Mouse (Mus musculus): ENCODE measurements around the gene Dph2.
A peak's percentile ranks its signal among the peaks of the same experiment; 100 is the strongest.

The Dph2 gene

DNA sequence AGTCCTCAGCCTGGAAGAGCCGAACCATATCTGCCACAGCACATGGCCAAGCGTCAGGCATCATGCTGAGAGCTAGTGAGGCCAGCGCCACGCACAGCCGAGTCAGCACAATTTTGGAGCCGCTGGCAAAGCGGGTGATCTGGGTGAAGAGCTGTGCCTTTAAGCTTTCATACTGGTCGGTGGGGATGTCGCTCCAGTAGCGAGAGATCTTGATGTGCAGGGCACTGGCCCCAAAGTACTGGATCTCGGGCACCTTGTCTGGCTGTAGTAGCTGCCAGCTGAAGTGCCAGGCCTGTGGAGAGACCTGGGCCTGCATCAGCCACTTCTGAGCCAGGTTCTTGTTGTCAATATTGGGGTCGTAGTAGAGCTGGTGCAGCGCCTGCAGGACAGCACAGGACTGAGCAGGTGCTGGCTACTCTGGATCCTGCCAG, 20.3 kb upstream of the Dph2 start:
- DNase-seq (ENCODE audit: low spot score) = no peak

DNA sequence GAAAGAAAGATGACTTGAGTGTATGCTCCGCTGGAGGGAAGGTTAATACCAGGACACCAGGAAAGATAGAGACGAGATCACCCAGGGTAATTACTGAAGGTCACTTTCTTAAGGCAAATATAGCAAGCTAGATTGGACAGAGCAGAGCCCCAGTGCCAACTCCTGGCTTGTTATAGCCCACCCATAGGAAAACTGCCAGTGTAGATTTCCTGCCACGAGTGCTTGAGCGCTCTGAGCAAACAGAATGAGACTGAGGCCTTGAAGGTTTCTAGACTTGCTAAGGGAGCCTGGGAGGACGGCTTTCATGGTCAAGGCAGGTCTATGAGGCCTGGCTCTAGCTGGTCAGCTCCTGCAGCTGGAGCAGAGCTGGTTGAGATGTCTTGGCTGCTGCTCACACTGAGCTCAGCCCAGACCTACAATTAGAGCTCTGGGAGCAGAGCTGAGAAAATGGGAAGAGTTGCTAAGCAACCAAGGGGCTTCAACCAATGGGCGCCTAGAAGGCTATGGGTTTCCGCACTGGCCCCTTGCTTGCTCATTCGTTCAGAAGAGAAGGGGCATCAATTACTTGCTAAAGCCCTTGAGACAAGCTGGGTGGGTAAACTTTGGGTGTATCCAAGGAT, 17.1 kb upstream of the Dph2 start:
- DNase-seq (ENCODE audit: low spot score) = no peak

GRCm38 (mm10) chr4:117906196-117906595, 14.4 kb upstream of the Dph2 start:
- peak; percentile 46 for DNase-seq (ENCODE audit: low spot score)

GRCm38 (mm10) chr4:117904761-117905160, 12.9 kb upstream of the Dph2 start:
- no peak for DNase-seq (ENCODE audit: low spot score)

DNA sequence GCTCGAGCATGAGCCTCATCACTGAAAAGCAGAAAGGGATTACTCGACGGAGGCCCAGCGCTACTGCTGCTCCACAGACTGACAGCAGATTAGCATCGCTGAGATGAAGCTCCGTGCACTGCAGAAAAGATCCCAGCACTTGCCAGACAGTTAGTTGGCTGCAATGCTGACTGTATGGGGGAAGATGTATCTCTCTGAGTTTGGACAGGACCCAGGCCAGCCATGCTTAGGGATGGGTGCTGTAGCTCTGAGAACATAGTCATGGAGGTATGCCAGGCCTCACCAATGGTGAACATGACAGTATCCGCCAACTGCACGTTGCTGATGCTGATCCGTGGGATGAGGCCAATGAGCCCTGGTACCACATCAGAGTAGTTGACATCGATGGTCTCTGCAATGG, 12.3 kb upstream of the Dph2 start:
- no peak for DNase-seq (ENCODE audit: low spot score)

- no peak for DNase-seq (ENCODE audit: low spot score)
Observed at GRCm38 (mm10) chr4:117898111-117898510, 6.3 kb upstream of the Dph2 start.

- DNase-seq (ENCODE audit: low spot score) = no peak
Observed at GRCm38 (mm10) chr4:117896031-117896430, 4.2 kb upstream of the Dph2 start.

GRCm38 (mm10) chr4:117895339-117895738, 3.5 kb upstream of the Dph2 start:
- DNase-seq (ENCODE audit: low spot score) = no peak

- DNase-seq (ENCODE audit: low spot score) = no peak
Observed at GRCm38 (mm10) chr4:117894601-117895000, 2.8 kb upstream of the Dph2 start.

GRCm38 (mm10) chr4:117893376-117893775, 1.5 kb upstream of the Dph2 start:
- DNase-seq (ENCODE audit: low spot score) = peak; percentile 71

DNA sequence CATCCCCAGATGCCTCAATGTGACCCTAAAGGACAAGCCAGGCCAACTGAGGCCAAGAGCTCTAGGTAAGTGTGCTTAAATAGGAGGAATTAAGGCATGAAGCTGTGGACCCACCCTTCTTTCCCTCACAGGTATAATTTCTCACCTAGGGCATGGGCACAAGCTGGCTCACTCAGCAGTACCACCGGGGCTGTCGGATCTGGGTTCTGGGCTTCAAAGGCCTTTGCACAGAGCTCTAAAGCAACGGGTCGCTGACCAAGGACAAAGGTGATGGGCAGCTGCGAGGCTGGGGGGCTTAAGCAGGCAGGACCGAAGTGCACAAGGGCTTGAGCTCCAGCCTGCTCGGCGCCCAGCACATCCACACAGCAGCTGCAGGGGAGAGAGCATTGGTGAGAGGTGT, 1.1 kb downstream of the Dph2 start:
- DNase-seq (ENCODE audit: low spot score) = no peak

- DNase-seq (ENCODE audit: low spot score) = no peak
Observed at GRCm38 (mm10) chr4:117890031-117890430, 1.8 kb downstream of the Dph2 start.

DNA sequence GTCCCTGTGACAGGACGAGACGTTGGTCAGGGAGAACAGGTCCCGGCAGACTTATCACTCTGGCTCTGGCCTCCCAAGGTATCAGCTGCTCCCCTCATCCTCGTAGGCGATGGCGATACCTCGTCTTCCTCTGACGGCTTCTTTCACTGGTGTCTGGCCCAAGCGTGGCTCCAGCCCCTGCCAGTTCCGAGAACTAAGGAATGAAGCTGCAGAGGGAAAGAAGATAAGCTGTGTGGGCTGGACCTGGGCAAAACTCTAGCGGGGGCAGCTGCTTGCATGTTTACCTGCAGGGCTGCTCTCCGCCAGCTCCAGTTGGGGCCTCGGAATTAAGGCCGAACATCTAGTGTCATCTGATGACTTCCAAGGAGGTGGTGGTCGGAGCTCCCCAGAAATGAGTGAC, 2.4 kb downstream of the Dph2 start:
- no peak for DNase-seq (ENCODE audit: low spot score)

DNA sequence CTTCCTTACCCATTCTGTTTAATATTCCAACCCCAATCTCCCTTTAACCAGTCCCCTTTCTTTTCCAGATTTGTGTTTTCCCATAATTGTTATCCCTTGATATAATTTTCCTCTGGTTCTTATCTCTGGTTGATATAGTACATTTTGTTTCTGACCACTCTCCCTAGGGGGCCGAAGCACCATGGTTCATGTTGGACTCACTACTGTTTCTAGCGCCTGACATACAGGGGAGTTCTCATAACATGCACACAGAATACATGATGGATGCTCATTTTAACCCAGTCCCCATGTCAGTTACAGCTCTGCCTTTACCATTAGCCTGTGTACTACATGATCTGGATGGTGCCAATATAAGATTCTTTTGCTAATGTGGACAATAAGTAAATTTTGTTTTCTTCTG, 3.9 kb downstream of the Dph2 start:
- DNase-seq (ENCODE audit: low spot score) = no peak

- peak; percentile 94 for DNase-seq (ENCODE audit: low spot score)
Observed at GRCm38 (mm10) chr4:117887133-117887532, 4.7 kb downstream of the Dph2 start, which contains the start of gene Atp6v0b. TSS of gene Atp6v0b (minus strand) at chr4:117887333.

- DNase-seq (ENCODE audit: low spot score) = no peak
Observed at GRCm38 (mm10) chr4:117886644-117887043, 5.2 kb downstream of the Dph2 start.

GRCm38 (mm10) chr4:117885994-117886393, 5.8 kb downstream of the Dph2 start:
- no peak for DNase-seq (ENCODE audit: low spot score)

- no peak for DNase-seq (ENCODE audit: low spot score)
Observed at GRCm38 (mm10) chr4:117885093-117885492, 6.7 kb downstream of the Dph2 start.

DNA sequence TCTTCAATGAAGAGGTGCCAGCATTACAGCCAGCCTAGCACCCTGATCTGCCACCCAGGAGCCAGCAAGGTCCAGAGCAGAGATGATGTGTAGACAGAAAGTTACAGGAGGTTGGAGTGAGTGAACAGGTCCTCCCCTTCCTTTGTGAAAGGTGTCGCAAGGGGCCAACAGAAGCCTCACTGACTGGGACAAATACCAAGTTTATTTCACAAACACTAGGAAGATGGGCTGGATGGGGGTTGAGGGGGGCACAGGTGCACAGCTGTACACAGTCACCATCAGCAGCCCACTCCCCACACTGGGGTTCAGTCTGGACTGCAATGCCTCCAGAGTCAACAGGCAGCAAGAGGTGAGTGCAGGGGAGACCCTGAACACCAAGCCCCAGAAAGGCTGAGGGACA, 7.7 kb downstream of the Dph2 start:
- DNase-seq (ENCODE audit: low spot score) = no peak

DNA sequence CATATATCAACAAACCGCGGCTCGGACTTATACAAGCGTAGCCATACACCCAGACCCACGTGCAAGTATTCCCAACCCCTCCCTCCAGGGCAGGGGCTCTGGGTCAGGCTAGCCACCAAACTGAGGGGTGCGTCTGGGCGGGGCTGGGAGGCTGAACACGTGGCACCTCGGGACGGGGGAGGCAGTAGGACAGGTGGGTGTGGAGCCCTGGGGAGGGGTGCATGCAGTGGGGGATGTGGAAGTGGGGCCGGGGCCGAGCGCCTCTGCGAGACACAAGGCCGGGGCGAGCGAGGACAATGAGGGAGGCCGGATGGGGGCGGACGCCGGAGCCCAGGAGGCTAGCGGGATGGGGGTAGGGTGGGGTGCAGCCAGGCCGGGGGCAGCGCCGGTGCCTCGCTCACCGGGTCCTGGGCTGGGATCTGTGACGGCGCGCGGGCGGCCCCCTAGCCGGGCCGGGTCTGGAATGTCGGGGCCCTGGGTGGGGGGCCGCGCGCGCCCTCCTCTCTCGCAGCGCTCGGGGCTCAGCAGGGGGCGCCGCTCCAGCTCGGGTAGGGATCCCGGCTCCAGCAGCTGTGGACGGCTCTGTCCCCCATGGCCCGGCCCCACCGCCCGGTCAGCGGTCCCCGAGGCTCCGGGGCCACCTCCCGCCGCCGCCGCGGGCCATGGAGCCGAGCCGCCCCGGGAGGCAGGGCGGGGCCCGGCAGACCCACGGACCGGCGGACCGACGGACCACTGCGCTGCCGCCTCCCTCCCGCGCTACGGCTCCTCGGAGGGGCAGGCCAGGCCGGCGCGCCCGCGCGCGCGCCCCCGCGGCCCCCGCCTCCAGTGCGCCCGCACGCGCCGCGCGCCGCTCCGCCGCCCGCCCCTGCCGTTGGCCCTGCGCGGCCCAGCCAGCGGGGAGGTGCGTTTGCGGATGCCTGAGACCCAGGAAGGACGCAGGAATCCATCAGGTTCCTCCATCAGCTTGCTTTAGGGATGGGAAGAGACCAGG, 8.8 kb downstream of the Dph2 start, which contains the start of gene B4galt2:
Gene B4galt2 (minus strand): TSS at position 787 of the 991 bp plus-strand sequence.
- peak; percentile 37 for DNase-seq (ENCODE audit: low spot score)

DNA sequence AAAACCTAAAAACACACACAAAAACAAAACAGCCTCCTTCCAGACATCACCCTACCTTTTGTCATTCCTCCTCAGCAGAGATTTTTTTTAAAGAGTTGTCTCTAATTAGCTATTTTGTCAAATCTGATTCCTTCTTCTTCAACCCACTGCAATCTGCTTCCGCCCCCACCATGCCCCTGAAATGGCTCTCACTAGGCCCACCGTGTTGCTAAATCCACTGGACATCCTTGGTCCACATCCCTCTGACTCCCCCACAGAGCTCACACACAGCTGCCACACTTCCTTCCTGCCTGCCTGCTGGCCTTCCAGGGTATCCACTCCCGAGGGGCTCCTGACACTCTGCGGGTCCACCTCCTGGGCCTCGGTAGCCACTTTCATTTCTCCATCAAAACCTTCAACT, 13.1 kb downstream of the Dph2 start:
- no peak for DNase-seq (ENCODE audit: low spot score)

- DNase-seq (ENCODE audit: low spot score) = no peak
Observed at GRCm38 (mm10) chr4:117878301-117878700, 13.5 kb downstream of the Dph2 start.

- DNase-seq (ENCODE audit: low spot score) = no peak
Observed at GRCm38 (mm10) chr4:117873615-117874014, 18.2 kb downstream of the Dph2 start.

Measured in urinary bladder, postnatal 14 days (tissue).